Mouse (Mus musculus) frontal cortex, adult (tissue): ENCODE data around the gene Cped1.
A peak's percentile ranks its signal among the peaks of the same experiment; 100 is the strongest.

Experiments used
- ATAC-seq: cut with Nextera tagmentation; 2 replicates; pipeline ENCODE4 v1.9.2; 2017; ENCODE audit warnings: mild to moderate bottlenecking, moderate library complexity, mixed read lengths; ENCODE audit not compliant: low TSS enrichment

Cped1 gene

GRCm38 (mm10) chr6:22000086-22000485 is 14.4 kb downstream of the Cped1 start:
- no peak for ATAC-seq

- ATAC-seq: no peak
Observed at GRCm38 (mm10) chr6:22000881-22001280, 15.2 kb downstream of the Cped1 start.

DNA sequence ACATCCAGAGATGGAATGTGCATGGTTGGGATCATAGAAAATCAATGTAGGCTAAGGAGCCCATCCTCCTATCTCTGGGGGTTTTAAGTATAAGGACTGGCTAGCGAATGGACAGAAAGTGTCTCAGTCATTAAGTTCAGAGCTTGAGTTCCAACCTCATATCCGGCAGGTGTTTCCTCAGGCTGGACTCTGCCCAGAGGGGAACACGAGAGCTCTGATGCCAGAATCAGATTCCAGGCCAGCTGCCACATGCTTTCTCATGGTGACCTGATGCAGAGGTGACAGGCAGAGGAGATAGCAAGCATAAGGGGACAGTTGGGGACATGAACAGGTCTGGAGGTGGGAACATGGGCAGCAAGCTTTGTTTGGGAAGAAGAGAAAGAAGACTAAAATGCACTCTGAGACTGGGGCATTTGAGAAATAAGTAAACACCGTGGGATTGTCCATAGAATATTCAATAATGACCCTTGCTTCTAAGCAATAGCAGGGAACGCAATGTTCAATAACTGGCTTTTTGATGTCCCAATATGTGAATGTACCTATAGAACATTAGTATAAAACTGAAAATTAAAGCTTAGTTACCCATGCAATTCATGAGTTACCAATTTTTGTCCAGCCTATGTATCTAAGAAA is 15.7 kb downstream of the Cped1 start:
- ATAC-seq: no peak

DNA sequence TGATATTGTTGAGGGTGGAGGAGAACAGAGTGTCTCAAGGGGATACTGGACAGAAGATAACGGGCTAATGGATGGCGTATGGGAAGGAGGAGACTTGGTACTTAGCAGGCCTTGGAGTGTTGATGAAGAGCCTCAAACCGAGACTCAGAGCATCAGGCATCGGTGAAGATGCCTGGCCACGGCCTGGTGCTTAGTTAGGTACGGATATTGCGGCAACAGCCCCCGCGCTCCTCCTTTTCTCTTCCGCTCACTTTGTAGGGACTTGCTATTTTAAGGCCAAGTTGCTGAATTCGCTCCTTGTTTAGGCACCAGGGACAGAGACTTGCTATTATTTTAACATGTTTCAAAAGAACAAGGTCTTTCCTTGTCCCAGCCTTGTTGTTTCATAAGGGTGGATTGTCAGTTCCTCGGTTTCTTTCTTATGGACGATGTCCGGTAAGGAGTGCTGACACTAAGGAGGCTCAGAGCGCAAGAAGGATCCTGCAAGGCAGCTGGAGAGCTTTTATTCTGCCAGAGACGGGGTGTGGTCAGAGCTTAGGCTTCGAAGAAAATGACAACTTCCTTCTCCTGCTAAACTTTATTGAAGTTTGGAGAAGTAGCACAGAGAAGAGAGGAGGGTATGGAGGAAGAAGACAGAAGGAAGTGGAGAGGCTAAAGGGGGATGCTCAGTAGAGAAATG is 16.9 kb downstream of the Cped1 start:
- no peak for ATAC-seq

- ATAC-seq: no peak
Observed at GRCm38 (mm10) chr6:22003200-22003587, 17.5 kb downstream of the Cped1 start.

DNA sequence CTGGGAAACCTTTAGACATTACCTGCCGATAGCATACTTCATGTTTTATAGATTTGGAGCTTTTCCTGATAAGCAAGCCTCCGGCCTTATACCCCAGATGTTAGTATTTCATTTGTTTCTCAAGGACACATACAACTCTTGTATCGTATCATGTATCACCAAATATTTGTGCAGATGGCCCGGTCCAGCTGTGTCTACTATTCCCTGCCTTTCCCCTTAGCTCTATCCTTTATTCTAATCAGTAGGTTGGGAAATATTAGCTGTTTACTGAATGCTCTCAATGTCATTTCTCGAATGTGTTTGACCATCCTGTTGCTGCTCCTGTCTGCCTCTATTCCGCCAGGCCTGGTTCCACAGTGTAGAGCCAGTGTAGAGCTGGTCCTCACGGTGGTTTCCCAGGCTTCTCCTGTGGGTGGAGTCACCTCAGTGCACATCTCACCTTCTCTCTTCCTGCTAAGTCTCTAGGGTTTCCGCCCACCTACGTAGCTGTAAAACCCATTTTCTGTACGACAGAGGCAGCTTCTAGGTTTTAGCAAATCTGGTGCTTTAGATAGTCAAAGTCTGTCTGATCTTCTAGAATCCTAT is 18.3 kb downstream of the Cped1 start:
- peak; percentile 72 for ATAC-seq

DNA sequence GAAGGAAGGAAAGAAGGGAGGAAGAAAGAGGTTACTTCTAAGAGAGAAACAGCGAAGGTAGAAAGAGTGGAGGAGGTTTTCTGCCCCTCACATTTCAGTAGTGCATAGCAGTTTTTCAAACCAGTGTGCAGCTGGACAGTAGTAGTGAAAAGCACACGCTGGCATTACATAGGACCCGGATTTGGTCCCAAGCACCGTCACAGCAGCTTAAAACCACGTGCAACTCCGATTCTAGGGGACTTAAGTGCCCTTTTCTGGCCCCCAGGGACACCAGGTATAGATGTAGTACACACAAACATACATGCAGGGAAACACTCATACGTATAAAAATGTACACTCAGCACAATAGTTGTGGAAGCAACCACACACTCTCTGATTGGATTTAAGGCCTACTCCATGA is 22.6 kb downstream of the Cped1 start:
- no peak for ATAC-seq

- ATAC-seq: no peak
Observed at GRCm38 (mm10) chr6:22010258-22010657, 24.5 kb downstream of the Cped1 start.

DNA sequence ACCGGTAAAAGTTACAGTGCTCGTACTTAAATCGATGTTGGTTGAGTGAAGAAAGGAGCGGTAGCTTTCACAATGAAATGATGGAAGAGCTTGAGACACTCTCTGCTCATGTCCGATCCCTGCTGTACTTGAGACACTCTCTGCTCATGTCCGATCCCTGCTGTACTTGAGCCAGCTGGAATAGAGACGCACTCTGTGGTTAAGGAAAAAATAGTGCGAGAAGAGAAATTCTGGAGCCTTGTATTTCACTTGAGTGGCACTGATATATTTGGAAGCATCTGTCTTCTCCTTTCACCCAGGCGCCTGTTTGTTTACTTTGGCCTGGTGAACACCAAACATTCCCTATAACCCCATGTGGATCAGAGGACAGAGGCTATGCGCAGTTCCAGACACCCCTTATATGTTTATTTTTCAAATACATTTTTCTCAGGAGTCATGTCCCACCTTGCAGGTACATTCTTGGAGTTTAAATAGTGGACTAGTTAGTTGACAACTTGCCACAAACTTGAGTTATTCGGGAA is 25.1 kb downstream of the Cped1 start:
- no peak for ATAC-seq

DNA sequence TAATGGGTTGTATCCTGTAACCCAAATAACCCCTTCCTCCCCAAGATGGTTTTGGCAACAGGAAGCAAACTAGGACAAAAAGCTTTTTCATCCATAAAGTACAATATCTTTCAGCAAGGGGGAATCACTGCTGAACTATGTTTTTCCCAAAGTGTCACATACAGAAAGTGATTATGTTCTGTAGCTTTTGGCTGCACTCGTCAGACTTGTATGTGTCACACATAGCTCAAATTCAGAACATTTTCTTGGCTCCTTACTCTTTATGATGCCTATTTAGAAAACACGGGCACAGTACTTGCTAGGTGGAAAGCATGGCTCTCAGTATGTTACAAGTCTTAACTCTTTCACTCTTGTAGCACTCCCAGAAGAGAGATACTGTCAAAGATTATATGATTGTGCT is 25.8 kb downstream of the Cped1 start:
- no peak for ATAC-seq

- ATAC-seq: no peak
Observed at GRCm38 (mm10) chr6:22012099-22012498, 26.4 kb downstream of the Cped1 start.

DNA sequence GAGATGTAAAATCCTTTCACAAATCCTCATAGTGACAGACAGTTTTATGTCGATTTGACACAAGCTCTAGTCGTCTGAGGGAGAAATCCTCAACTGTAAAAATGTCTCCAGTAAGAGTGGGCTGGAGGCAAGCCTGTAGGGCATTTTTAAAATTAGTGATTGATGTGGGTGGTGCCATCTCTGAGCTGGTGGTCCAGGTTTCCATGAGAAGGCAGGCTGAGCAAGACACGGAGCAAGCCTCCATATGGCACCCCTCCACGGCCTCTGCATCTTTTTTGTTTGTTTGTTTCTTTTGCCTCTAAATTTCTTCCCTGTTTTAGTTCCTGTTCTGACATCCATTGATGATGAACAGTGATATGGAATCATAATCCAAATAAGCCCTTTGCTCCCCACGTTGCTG is 26.8 kb downstream of the Cped1 start:
- no peak for ATAC-seq

DNA sequence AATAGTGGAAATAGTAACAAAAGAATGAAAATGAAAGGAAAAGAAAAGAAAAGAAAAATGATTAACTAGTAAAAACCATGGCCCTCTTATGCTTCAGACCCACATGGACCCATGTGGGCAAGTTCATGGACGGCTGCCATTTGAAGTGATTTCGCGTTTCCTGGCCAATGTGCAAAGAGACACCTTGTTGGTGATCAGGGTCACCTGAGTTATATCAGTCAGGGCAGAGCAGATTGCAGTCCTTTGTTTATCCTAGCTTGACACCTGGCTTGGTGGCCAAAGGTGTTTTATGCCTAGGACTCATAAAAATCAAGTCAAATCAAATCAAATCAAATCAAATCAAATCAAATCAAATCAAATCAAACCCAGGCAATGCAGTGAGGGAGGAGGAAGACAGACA is 27.7 kb downstream of the Cped1 start:
- ATAC-seq: no peak

DNA sequence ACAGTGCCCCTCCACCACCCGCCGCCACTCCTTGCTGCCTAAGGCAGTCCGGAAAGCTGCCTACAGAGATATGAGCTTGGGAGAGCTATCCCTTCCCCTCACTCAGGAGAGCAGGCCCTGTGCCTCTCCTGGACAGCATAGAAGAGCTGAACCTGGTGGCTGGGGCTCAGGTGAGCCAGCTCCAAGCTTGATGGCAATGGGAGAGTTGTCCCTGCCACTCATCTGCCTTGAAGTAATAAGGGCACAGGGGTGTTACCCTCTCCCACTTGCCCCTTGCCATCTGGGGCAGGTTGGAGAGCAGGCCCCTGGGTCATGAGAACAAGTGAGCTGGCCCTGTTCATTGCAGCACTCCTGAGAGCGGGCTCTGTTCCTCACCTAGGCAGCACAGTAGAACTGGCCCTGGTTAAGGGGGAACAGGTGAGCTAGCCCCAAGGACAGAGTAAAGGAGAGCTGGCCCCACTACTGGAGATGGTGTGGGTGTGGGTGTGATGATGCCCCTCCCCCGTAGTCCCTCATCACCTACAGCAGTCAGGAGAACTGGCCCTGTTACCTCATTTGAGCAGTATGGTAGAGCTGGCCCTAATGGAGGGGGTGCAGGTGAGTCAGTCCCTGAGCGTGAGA is 28.7 kb downstream of the Cped1 start:
- no peak for ATAC-seq

DNA sequence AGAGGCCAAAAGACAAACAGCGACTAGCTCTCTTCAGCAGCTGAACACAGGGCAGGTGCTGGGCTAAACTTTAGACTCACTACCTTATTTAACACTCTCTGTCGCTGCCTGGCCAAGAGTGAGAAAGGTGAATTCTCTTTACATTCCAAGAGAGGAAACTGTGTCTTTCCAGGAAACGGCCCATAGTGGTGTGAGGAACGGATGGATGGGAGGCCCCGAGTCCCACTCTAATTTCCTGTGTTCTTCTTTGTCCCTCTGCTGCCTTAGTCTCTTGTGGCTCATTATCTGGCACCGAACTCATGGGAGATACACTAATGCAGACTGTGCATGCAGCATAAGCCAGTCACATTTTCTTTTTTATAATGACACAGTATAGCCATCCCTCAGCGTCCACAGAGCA is 31.9 kb downstream of the Cped1 start:
- ATAC-seq: no peak

- no peak for ATAC-seq
Observed at GRCm38 (mm10) chr6:22018768-22019445, 33.2 kb downstream of the Cped1 start.

- ATAC-seq: no peak
Observed at GRCm38 (mm10) chr6:22019637-22020036, 33.9 kb downstream of the Cped1 start.

- ATAC-seq: no peak
Observed at GRCm38 (mm10) chr6:22020696-22021095, 35.0 kb downstream of the Cped1 start.

GRCm38 (mm10) chr6:22021315-22021714 is 35.6 kb downstream of the Cped1 start:
- no peak for ATAC-seq

DNA sequence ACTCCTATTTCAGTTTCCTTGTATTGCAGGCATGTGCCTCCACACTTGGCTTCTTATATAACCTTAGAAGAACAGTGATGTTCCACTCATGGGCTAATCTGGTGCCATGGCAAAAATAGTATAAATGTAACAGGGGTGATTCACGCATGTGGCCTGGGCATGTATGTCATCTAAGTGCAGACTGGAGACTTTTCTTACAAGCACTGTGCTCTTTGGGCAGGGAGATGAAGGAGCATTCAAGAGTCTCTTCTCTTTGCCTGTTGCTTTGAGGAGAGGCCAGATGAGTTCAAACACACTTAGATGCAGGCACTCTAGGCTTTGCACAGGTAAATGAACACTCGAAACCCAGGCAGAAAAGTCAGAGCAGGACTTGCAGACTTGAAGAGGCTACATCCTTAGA is 38.5 kb downstream of the Cped1 start:
- no peak for ATAC-seq

GRCm38 (mm10) chr6:22025584-22026357 is 40.1 kb downstream of the Cped1 start:
- ATAC-seq: no peak

DNA sequence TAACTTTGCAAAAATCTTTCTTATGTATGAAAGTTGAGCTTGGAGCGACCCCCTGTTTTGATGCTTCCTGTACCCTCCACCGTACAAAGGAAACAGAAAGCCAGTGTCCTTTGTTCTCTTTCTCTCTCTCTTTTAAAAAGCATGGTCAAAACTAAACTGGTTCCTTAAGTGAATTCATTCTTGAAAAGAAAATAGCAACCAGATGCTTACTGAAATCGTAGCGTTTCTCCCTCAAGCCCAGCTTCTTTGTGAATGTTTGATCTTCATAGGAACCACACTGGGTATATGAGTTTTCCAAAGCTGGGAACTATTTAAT is 40.6 kb downstream of the Cped1 start:
- ATAC-seq: no peak
